Mouse (Mus musculus) mesoderm, embryonic 11.5 days (tissue): Measurements from ENCODE around the gene Irf8.

ENCODE experiments used
- DNase-seq: peaks from one replicate; pipeline ENCODE4 v3.0.0-alpha.2; 2012; ENCODE audit warnings: low read depth, low spot score

Irf8 gene

DNA sequence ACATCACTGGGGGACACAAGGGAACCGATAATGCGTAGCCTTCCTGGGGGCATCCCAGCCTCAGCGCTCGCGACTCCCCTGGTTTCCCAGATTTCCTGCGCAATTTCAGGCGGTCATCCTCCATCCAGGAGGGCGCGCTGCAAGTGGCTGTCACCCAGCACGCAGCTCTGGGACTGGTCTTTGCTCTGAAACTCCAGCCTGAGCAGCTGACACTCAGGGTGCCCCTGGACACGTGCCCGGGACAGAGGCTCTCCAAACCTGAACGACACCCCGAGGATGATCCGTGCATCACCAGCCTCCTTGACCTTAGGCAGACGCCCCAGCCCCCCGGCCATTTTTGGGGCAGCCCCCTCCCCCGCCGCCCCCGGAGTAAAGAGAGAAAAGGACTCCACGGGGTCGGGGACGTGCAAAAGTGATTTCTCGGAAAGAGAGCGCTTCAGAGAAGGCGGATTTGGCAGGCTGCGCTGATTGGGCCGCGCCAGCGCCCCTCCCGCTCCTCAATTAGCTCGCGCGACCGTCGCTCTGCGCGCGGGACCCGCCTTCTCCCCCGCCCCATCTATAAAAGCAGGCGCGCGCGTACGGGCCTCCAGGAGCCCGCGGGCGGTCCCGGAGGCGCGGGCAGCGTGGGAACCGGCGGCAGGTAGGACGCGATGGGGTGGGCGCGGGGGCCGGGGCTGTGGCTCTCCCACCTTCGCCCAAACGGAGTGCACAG, at the start of gene Irf8:
Gene Irf8, plus strand, starts transcription at position 589 of the 712 bp plus-strand sequence.
- DNase-seq: peak; percentile 91

GRCm38 (mm10) chr8:120686576-120686975, 49.6 kb upstream of the Irf8 start:
- DNase-seq: no peak

- DNase-seq: no peak
These were observed 48.4 kb upstream of the Irf8 start for GRCm38 (mm10) chr8:120687786-120688185.

DNA sequence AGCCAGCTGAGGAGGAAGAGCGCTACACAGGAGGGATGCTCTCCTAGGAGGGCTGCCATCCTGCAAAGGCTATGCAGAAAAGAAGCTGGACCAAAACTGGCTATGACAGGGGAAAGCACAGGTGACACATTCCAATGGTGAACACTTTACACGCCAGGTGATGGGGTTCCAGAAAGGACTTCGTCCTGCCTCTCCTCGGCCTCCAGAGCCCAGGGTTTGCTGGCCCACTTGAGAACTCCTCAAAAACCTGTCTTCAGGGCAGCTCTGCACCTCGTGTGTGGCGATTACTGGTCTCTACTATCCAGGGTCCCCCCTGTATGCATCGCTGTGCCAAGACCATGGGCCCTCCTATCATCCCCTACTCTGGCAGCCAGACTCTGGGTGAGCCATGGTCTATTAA, 47.6 kb upstream of the Irf8 start:
- no peak for DNase-seq

GRCm38 (mm10) chr8:120692934-120693333, 43.2 kb upstream of the Irf8 start:
- DNase-seq: no peak

- DNase-seq: peak; percentile 50
These were observed 42.2 kb upstream of the Irf8 start for GRCm38 (mm10) chr8:120693861-120694493.

- peak; percentile 34 for DNase-seq
These were observed 39.6 kb upstream of the Irf8 start for GRCm38 (mm10) chr8:120696401-120697153.

DNA sequence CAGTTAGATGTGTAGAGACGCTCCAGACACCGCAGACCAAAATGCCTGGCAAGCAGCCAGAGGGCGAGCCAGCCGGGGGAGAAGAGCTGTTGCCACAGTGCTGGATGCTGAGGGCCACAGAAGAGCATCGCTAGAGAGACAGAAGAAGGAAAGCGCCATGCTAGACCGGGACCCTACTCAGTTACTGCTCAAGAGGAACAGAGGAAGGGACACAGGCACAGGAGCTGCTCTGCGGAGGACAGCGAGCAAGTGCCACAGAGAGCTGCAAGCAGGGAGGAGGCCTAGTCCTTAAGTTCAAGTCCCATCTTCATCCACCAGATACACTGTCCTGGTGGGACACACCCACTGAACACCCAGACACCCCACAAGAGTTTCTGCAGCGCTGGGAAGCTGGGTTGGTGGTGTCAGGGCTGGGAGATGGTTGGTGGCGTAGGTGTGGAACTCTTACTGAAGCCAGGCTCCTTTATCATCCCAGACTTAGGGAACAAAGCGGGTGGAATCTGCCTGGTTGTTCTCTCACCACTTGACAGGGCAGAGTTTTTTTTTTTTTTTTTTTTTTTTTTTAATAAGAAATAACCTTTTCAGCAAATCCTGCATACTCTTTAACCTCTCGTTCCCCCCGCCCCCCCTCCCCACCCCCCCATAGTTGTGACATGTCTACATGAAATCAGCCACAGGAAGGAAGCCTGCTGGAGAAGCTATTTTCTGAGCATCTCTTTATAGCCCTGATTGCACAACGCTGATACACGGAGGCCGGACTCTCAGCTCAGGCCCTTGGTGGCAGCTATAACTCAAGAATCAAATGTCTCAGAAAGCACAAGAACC, 38.8 kb upstream of the Irf8 start:
- DNase-seq: no peak

DNA sequence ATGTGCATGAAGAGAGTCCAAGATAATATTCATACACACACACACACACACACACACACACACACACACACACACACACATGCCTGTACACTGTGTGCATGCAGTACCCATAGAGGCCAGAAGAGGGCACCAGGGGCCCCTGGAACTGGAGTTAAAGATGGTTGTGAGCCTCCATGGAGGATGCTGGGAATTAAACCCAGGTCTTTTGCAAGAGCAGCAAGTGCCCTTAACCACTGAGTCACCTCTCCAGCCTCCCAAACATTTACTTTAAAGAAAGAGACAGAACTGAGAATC, 38.2 kb upstream of the Irf8 start:
- no peak for DNase-seq

DNA sequence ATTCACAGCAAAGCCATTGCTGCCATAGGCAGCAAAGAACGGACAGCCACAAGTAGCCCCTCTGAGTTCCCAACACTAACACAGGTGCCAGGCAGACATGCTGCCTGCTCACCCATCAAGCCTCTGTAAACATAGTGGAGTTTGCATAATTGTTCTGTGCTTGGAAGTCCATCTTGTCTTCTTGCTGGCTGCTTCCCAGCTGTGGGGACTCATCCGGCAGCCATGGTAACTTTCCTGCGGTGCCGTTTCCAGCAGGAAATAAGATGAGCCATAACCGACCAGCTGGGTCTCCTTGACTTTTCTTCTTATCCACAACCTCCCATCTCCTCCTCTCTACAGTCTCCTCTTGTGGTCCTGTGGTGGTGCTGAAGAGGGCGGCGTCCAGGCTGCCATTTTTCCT, 37.7 kb upstream of the Irf8 start:
- no peak for DNase-seq

- no peak for DNase-seq
These were observed 37.1 kb upstream of the Irf8 start for GRCm38 (mm10) chr8:120699079-120699478.

DNA sequence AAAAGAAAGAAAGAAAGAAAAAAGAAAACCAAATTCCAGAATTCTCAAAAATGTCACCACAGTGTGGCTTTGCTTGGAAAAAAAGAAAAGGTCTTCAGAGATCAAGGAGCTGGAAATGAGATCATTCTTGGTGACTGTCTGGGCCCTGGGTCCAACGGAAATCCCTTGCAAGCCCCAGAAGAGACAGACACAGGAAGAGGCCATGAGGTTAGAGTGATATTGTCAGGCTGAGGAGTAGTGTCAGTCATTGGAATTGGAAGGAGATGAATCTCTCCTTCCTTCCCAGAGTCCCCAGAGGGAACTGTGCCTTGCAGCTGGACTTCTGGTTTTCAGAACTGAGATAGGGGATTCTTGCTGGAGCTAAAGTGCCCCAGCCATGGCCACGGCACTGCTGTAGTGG, 36.6 kb upstream of the Irf8 start:
- DNase-seq: no peak

- no peak for DNase-seq
These were observed 36.1 kb upstream of the Irf8 start for GRCm38 (mm10) chr8:120700053-120700452.

GRCm38 (mm10) chr8:120701758-120702465, 34.2 kb upstream of the Irf8 start:
- DNase-seq: no peak

DNA sequence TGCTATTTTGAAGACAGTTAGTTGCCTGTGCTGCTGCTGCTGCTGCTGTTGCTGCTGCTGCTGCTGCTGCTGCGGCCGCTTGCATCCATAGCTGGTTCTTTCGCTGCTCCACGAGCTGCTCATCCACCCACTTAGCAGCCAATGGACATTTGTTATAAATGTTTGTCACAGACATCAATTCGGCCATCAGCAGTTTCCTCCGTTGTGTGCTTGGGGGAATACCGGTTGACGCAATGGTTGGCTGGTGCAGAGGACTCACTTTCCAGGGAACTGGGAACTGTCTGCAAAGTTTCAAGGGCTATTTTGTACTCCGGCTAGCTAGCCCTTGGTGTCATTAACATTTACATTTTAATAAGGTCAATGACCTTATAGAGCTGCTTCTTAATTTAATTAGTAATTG, 32.0 kb upstream of the Irf8 start:
- DNase-seq: no peak

DNA sequence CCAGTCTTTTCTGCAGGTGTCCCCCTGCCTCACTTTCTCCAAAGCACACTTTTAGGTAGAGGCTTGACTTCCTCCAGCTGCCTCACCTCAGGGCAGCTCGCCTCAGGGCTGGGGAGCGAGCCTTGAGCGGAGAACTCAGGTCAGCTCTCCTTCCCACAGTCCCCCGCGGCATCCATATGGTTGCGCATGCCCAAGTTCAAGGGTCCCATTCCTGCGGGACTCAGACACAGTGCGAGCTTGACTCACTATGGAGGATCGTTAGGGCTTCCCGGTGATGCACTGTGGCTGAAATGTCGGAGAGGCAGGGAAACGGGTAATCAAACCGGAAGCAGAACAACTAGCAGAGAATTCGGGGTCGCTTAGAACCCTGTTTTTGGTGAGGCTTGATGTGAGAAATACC, 31.0 kb upstream of the Irf8 start:
- no peak for DNase-seq

GRCm38 (mm10) chr8:120706193-120706592, 30.0 kb upstream of the Irf8 start:
- DNase-seq: no peak

DNA sequence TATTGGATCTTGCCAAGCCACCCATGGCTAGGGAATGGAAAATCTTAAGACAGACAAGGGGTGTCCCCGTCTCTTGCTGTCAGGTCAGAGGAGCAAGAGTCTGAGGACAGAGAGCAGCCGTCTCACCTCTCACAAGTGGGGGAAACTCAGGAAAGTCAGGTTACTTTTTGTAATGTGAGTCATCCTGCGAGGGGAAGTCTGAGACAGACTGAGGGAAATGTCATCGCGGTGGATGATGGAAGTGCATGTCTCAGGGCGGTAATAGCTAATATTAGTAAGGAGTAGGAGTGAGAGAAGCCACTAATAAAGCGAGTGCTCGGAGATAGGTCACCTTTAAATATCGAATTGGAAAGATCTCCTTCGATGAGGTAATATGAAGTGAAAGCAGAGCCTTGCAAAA, 27.0 kb upstream of the Irf8 start:
- DNase-seq: no peak

DNA sequence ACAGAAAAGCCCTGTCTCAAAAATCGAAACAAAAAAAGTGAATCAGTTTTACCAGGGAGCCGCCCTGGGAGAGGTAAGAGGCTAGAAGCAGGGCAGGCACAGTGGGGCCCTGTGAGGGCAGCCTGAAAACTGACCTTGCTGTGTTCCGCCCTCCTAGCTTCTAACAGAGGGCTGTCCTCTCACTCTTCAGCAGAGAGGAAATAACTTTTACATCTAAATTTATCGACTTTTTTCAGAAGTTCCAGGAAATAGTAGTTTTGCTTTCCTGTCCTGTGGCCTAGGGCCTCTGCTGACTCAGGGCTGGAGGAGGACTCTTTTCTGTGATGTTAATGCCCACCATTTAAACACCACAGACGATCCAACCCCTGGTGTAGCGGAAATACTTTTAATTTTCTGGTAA, 21.0 kb upstream of the Irf8 start:
- DNase-seq: no peak

GRCm38 (mm10) chr8:120715996-120716680, 20.0 kb upstream of the Irf8 start:
- no peak for DNase-seq
